Mouse (Mus musculus) A20 (cell line): ENCODE measurements around the gene Eea1.
"Not testable (repeated sequence)": the region's sequence is repeated elsewhere in the genome, so short reads cannot be mapped to it uniquely, and the experiment has no call there.

ENCODE experiments used
- DNase-seq: peaks from one replicate; pipeline ENCODE4 v3.0.0-alpha.2; 2011; ENCODE audit warnings: low read depth, low spot score

Eea1 gene

DNA sequence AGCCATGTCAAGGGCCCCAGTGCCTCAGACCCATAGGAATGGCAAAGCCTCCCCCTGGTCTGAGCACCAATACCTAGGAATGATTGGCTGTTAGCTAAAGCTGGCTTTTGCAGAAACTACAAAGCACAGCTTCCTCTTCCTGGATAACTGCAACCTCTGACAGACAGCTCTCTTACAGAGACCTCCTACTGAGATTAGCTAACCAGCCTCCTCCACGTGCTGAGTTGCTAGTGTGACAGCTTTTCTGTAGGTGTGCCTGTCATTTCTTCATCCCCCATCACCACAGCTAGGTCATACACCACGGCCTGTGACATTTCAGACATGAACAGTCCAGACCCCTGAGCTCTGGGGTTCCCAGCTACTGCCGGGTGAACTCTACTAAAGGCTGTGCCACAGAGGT is 126.9 kb downstream of the Eea1 start:
- DNase-seq, result no peak

DNA sequence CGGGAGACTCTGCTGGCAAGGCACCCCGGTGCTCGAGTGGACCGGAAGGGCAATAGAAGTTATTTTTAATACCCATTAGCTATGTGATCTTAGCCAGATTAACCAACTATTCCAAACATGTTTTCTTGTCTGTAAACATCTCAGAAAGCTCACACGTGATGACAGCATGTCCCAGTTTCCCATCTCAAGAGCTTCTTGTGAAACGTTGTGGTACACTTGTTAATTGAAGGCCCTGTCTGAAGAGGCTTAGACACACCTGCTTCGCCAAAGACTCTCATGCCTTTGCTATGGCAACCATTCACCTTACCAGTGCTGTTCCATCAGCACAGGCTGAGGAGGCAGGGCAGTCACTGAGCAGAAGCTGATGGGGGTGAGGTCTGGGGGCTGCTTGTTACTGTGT is 133.9 kb downstream of the Eea1 start:
- no peak for DNase-seq

DNA sequence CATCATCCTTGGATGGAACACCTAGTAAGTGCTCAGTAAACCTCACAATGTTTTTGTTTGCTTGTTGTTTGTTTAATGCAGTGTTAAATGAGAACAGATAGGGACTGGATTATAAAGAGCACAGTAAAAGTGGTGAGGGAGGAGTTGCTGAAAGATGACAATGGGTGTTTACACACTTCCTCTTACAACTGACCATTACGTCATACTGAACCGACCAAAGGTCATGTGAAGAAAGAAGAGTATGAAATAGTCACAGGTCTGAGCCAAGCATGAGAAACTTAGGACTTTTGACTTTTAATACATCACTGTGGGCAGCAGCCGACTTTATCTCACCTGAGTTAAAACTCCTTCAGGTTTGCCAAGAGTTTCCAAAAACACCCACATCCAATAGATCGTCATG is 135.0 kb downstream of the Eea1 start:
- DNase-seq, result no peak

DNA sequence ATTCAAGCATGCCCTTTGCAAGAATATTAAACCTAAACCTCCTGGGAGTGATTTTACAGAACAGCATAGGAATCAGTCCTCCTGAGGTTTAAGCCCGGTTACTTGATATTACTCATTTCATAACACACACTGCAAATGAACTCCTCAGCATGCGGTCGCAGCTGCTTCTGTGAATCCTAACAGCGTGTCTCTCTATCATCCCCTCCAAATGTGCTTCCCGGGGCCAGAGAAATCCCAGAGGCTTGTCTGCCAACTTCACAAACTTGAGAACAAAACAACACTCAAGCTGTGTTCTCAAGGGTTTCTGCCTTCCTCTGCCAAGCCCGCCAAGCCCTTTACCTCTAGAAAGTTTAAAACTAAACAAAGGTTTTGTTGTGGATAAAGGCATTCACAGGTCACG is 135.4 kb downstream of the Eea1 start:
- DNase-seq, result no peak

DNA sequence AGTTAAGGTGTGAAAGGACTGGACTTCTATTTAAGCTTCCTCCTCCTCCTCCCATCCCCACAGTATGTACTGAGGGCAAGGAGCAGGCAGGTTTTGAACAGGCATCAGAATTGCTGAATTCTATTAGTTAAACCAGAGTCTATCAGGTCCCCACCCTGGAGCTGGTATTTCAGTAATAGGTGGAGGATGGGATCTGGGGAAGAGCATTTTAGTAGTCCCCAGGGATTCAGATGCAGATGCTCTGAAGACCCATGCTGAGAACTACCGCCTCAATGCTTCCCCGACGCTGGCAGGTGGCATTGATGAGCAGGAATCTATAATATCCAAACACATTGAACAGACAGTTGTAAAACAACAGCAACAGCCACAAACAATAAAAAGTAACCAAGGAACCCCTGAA is 136.0 kb downstream of the Eea1 start:
- no peak for DNase-seq

DNA sequence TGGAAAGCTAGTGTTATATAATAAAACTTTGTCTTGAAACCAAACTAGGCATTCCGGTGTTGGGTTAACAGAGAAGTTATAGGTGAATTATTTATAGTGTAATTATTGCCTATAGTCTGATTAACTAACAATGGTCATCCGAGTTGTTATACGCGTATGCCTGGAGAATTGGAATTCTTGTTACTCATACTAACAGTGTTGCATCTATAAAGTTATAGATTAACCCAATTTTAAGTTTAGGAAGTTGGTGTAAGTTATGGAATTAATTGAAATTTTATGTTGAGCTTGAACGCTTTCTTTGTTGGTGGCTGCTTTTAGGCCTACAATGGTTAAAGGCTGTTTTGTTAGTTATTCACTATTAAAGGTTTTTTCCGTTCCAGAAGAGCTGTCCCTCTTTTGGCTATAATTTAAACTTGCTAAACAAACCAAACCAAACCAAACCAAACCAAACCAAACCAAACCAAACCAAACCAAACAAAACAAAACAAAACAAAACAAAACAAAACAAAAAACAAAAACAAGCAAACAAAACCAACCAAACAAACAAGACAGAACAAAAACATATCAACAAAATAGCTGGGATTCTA is 137.1 kb downstream of the Eea1 start:
- DNase-seq, result not testable (repeated sequence)

DNA sequence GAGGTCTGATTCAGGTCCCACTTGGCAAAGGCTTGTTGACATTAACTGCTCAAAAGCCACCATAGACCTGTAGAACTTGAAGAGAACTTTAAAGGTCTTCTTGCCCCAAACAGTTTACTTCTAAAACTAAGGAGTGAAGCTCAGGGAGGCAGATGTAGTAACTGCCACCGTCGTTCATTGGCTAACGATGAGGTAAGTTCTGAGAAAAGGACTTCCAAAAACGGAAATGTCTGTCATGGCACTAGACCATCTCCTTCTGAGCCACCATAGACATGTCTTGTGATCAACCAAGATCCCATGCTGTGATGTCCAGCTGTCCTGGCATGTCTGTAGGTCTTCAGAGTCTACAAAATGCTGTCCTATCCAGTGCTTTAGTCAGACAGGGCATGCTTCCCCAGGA is 139.4 kb downstream of the Eea1 start:
- no peak for DNase-seq

DNA sequence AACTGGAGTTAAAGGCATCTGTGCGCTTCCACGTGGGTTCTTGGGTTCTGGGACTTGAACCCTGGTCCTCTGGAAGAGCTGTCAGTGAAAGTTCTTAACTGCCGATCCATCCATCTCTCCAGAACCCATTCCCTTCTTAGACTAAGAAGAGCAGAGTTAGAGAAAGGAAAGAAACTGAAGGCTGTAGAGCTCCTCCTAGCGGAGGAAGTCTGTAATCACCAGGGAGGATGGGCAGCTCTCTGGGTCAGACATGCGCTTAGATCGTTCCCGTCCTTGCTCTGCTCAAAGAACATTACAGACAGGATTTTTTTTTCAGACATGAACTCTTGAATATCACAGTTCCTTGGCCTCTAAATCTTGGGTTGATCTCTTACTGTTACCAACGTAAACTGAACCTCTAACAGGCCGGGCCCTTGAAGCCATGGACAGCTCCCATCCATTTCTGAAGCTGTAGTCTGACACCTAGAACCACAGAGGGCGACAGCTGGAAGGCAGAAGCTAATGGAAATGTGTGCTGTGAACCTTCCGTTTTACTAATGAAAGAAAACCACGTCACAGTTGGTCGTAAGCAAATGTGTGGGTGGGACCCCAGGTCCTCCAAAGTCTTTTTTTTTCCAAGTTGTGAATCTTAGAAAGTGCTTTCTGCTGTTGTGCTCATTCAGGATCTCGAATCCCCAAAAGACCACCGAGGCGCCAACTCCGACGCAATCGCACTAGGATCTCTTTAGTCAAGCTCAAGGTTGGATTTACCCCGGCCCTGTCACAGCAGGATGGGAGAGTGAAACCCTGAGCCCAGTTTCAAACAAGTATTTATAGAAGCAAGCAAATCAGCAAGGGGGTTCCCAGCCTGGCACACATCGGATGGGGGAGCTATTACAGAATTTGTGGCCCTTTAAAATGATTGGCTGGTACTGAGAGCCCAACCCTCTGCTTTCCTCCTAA is 140.3 kb downstream of the Eea1 start:
- peak; percentile 86 for DNase-seq

DNA sequence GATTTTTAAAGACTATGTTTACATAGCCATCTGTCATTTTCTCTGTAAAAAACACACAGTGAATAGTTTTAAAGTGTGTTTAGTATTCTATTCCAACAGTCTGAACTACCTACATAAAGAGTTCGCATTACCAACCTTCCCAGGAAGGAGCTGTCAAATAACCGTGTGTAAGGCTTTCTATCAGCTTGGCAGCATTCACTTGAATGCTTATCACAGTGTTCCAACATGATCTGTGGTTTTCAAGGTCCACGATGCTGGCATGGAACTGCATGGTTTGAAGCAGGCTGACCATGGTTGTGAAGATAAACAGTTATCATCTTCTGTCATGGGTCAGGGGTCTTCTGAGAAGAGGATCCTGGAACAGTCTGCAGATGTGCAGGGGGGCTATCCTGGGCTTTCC is 141.8 kb downstream of the Eea1 start:
- DNase-seq, result no peak

DNA sequence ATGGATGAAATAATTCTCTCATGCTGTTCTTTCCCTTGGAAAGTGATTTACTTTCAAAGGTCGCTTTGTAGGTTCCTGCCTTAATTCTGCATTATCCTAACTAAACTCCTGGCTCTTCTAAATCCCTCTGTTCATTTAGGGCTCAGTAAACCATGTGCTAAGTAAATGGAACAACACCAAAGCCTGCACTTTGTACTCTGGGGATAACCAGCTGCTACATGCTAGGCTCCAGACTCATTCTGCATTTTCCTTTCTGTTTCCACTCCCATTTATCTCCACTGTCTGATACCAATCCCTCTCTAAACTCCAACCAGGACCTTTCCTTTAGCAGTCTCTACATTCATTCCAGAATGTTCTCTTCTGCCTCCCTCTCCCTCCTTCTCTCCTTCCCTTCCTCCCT is 149.3 kb downstream of the Eea1 start:
- DNase-seq, result no peak

DNA sequence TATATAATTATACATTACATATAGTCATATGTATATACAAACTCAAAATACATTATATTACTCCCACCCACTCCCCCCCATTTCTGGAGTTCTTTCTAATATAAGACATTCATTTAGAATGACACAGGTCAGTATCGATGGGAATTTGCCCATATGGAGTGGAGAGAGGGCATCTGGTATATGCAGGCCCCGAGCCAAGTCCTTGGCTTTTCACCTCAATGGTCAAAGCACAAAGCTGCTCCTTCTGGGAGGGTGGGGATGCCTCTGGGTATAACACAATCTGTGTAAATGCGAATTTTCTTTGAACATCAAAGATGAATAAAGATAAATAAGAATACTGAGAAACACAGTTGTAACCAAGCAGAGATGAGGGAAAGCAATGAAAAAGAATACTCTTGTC is 149.9 kb downstream of the Eea1 start:
- no peak for DNase-seq

DNA sequence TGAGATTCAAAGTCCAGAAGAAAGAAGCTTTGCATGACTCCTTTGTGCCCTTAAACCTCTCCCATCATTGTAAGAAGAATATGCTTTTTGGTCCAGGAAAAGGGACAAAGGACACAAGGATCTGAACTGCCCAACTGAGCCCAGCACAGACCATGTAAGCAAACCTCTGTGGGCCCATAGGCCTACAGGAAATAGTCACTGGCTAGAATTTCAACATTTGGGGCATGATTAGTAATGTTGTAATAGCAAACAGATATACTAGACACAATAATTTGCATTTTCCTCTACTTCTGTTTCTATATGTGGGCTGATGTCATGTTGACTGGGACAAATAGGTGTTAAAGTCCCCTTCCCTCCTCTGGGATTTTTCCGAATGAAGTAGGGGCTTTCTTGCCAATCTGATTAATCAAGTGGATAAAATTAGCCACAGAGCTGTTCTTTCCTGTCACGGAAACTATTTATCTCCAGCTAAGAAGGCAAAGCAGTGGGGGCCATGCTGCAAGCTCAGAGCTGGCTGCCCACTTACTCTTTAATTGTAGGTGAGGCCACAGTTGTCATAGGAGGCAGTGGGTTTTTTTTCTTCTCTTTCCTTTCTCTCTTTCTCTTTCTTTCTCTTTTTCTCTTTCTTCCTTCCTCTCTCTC is 153.6 kb downstream of the Eea1 start:
- no peak for DNase-seq

DNA sequence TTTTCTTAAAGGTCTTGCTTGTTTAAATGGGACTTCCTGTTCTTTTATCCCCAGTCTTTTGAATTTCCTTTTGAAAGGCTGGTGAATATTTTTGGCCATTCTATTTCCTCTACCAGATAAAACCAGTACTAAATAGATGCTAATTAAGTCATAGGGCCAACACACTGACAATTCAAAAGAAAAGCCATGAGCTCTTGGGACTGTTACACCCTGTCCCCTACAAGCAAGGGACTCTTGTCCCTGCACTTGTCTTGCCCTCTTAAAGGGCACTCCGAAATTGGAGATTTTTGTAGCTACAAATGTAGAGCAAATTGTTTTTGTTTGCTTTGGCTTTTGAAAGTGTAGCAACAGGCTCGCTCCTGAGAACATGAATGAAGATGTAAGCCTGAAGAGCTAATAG is 154.1 kb downstream of the Eea1 start:
- no peak for DNase-seq
